Mouse (Mus musculus) cortical plate, adult 2 months (tissue): ENCODE data around the gene Gm17631.

ENCODE experiments used
- CTCF ChIP-seq: fragments of 200-500 bp; IDR thresholded peaks from 2 replicates; pipeline ENCODE4 v1.5.1; 2011; ENCODE audit warnings: mild to moderate bottlenecking, control low read depth, low read length; ENCODE audit not compliant: insufficient read depth; ENCODE audit errors: extremely low read depth
- POLR2A ChIP-seq: fragments of 200-500 bp; IDR thresholded peaks from 2 replicates; pipeline ENCODE4 v1.6.1; 2011; ENCODE audit warnings: mild to moderate bottlenecking, low read length, control low read depth; ENCODE audit not compliant: insufficient read depth; ENCODE audit errors: extremely low read depth

DNA sequence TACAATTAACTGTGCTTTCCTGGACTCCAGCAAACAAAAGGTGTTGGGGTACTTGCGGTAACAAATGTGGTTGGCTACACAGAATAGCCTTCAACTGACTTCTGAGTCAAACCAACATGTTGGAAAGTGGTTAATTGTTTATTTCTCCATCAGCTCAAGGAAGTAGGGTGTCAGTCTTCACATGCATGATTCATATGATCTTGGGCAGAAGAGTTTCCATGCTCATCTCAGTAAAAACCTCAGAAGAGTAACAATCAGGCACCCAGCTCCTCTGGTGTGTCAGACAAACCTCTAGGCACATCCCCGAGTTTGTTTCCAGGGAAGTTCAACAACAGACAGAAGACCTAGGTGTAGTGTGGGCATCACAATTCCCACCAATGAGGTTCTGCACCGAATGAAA lies 44.7 kb upstream of the Gm17631 start:
- no peak for TF ChIP-seq POLR2A
- no peak for TF ChIP-seq CTCF
